Comparison of ENCODE assay signal across 17 mouse cellular contexts in the genomic region with DNA sequence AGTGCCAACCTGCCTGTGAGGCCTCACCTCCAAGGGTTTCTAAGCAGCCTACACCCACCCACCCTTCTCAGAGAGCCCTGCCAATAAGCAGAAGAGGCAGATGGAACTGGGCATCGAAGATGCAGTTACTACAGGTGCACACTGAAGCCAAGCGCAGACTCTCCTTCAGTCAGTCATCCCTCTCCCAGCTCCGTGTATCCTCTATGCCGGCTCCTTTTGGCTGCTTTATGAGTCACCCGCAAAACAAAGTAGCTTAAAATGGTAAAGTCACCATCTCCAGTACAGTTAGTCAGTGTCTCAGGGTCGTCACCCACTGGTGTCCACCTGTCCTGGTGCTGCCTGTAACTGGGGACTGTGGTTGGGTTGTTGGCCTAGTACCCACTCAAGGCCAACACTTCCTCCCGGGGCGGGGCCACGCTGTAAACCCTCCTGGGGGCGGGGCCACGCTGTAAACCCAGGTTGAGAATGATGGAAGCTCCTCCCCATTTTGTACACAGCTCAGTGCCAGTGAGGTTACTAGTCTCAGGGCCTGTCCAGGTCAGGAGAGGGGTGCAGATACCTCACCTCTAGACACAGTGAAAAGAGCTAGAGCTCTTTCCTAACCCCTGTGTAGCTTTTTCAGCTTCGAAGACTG. TPM values are rescaled to one million over a fixed set of nuclear protein-coding genes. Genes with fewer than 3 reads are reported as not detected.
DNase-seq lines count a peak whose midpoint lies in the region; ATAC-seq and TF ChIP-seq lines count a peak whose summit lies in the region.
"Had no signal": no experiment of that assay in that cellular context is flagged by ENCODE, and none has a peak within 500 bp of the region (broad histone marks: within the 10 kb centered on the region; RNA-seq: fewer than 3 reads in every experiment).

No protein-coding gene starts in this region.

- no peaks in the 10 kb centered on the region for H3K36me3 ChIP-seq in midbrain, embryonic 16.5 days (ENCODE audit: control insufficient read depth, insufficient read depth, low read length)
- H3K36me3 ChIP-seq: G1E; limb, embryonic 13.5 days; neural tube, embryonic 12.5 days had no signal

- TF ChIP-seq CTCF in cerebellum, adult 2 months (IDR thresholded peaks at IDR 0.05; ENCODE audit: borderline replicate concordance, insufficient read depth, low read depth, low read length), result no peak
- no peak for TF ChIP-seq CTCF in layer of hippocampus, adult 2 months (conservative IDR thresholded peaks at IDR 0.05)

- peak; percentile 23 for DNase-seq in cerebellum, adult 9-10 months
- DNase-seq in cerebellum, adult 2 months, result no peak
- no peak for DNase-seq in layer of hippocampus, adult 2 months (ENCODE audit: low spot score in 2 of 2)
- no peak for DNase-seq in layer of hippocampus, postnatal 14 days (ENCODE audit: low spot score in 2 of 2)
- no peak for DNase-seq in left cerebral cortex, postnatal 25 days (ENCODE audit: low spot score in 2 of 2)
- DNase-seq in right cerebral cortex, postnatal 36 days (ENCODE audit: low spot score in 2 of 2), result no peak
- DNase-seq: cerebellum, postnatal 10 days; heart, adult 18-20 months; heart, postnatal 14 days; lung, adult 2 months; spleen, adult 18-20 months; thymus, adult 18-20 months had no signal

- intact Hi-C loops in left cerebral cortex, postnatal 25 days (cut with DNase I), result no loop called here

- no peak overlapping the region for H3K27ac ChIP-seq in cerebellum, adult 2 months (ENCODE audit: insufficient read depth, low read length)
- peak overlapping the region; percentile 82 for H3K27ac ChIP-seq in layer of hippocampus, adult 2 months
- H3K27ac ChIP-seq in midbrain, embryonic 16.5 days (ENCODE audit: low read length), result no peak overlapping the region
- H3K27ac ChIP-seq: limb, embryonic 13.5 days; neural tube, embryonic 12.5 days had no signal

- H3K4me3 ChIP-seq in cerebellum, adult 2 months (replicated peaks; ENCODE audit: insufficient read depth, low read depth, low read length), result no peak overlapping the region
- no peak overlapping the region for H3K4me3 ChIP-seq in layer of hippocampus, adult 2 months
- no peak overlapping the region for H3K4me3 ChIP-seq in midbrain, embryonic 16.5 days (ENCODE audit: low read depth, low read length)
- H3K4me3 ChIP-seq: limb, embryonic 13.5 days; neural tube, embryonic 12.5 days had no signal

- no peaks in the 10 kb centered on the region for H3K9me3 ChIP-seq in midbrain, embryonic 16.5 days (replicated peaks; ENCODE audit: control insufficient read depth, low read length, poor library complexity, severe bottlenecking)
- H3K9me3 ChIP-seq: G1E; limb, embryonic 13.5 days; neural tube, embryonic 12.5 days had no signal

- WGBS in cerebellum, adult 2 months, result 57% methylated on average over 12 of the region's 12 CpGs
- WGBS in midbrain, embryonic 16.5 days, result 62% methylated on average over 12 of the region's 12 CpGs

- TF ChIP-seq POLR2A in cerebellum, adult 2 months (IDR thresholded peaks at IDR 0.05; ENCODE audit: borderline replicate concordance, insufficient read depth, low read length), result no peak

- ATAC-seq in erythroblast, adult 5-6 weeks (replicated peaks; ENCODE audit: low FRiP score, poor library complexity, severe bottlenecking), result 0 out of 2 replicates have a peak, but pooled peaks have one; percentile 30
- no peak for ATAC-seq in midbrain, embryonic 16.5 days

- no peak overlapping the region for H3K4me2 ChIP-seq in midbrain, embryonic 16.5 days (ENCODE audit: low read length)
- H3K4me2 ChIP-seq: limb, embryonic 13.5 days; neural tube, embryonic 12.5 days had no signal

- peak overlapping the region; percentile 30; the same call in 1 of the 2 replicates for H3K9ac ChIP-seq in midbrain, embryonic 16.5 days (ENCODE audit: low read depth, low read length)
- H3K9ac ChIP-seq: limb, embryonic 13.5 days; neural tube, embryonic 12.5 days had no signal

- peaks cover 20% of the 10 kb centered on the region for H3K4me1 ChIP-seq in cerebellum, adult 2 months (ENCODE audit: control insufficient read depth, insufficient read depth, low read length)
- H3K4me1 ChIP-seq in midbrain, embryonic 16.5 days (ENCODE audit: control insufficient read depth, insufficient read depth, low read length), result no peaks in the 10 kb centered on the region; the same call in 1 of the 2 replicates
- H3K4me1 ChIP-seq: limb, embryonic 13.5 days; neural tube, embryonic 12.5 days had no signal

- no peaks in the 10 kb centered on the region for H3K27me3 ChIP-seq in cerebellum, adult 2 months (ENCODE audit: control insufficient read depth, insufficient read depth, low read length)
- no peaks in the 10 kb centered on the region for H3K27me3 ChIP-seq in midbrain, embryonic 16.5 days (ENCODE audit: control insufficient read depth, insufficient read depth, low read depth, low read length)
- H3K27me3 ChIP-seq: limb, embryonic 13.5 days; neural tube, embryonic 12.5 days had no signal

RNA-seq across cellular contexts. Expression of a gene that starts 17.5 kb away (rescaled TPM):
- 117 and 136 TPM in 2 replicates for polyA plus RNA-seq in cerebellum, adult 2 months (2012; rRNA removed)
- total RNA-seq in layer of hippocampus, adult 2 months (2021), result 100 to 1,000 TPM; 243 to 252 TPM
- total RNA-seq in layer of hippocampus, postnatal 14 days (2021), result 100 to 1,000 TPM; 250 to 255 TPM
- 41.1 and 42.6 TPM in 2 replicates for total RNA-seq in erythroblast, adult 5-6 weeks (2015; ENCODE audit: low replicate concordance)
- 60.8 and 61.2 TPM in 2 replicates for total RNA-seq in erythroblast, adult 5-6 weeks (2017; ENCODE audit: low replicate concordance)
- 144 and 147 TPM in 2 replicates for polyA plus RNA-seq in midbrain, embryonic 16.5 days (2015; fragmentation: Nextera tagmentation; extraction: Ambion mirVana)
- total RNA-seq in left cerebral cortex, postnatal 25 days (2021), result 100 to 1,000 TPM; 263 to 265 TPM
